Mouse (Mus musculus) heart, embryonic 16.5 days (tissue): Measurements from ENCODE around the gene Grap2. TPM values are rescaled to one million over a fixed set of nuclear protein-coding genes. Genes with fewer than 3 reads are reported as not detected.

Experiments
- ATAC-seq: fragments of 200-750 bp; cut with Nextera tagmentation; replicated peaks from 2 replicates; pipeline ENCODE4 v1.8.0; 2017; ENCODE audit warnings: moderate number of reproducible peaks; ENCODE audit not compliant: insufficient read depth, low FRiP score; ENCODE audit errors: extremely low read depth
- H3K27ac ChIP-seq: fragments of 300-500 bp; sonication (generic); 2 replicates; pipeline ENCODE4 v1.5.1; 2014; ENCODE audit warnings: mild to moderate bottlenecking, low read length, control low read depth, moderate library complexity
- H3K27me3 ChIP-seq: fragments of 300-500 bp; sonication (generic); 2 replicates; pipeline ENCODE4 v1.6.1; 2014; ENCODE audit warnings: low read length, mixed read lengths; ENCODE audit not compliant: control insufficient read depth, insufficient read depth
- H3K36me3 ChIP-seq: fragments of 300-500 bp; sonication (generic); 2 replicates; pipeline ENCODE4 v1.6.1; 2014; ENCODE audit not compliant: control insufficient read depth, insufficient read depth
- H3K4me1 ChIP-seq: fragments of 300-500 bp; sonication (generic); 2 replicates; pipeline ENCODE4 v1.6.1; 2014; ENCODE audit warnings: low read length, mixed read lengths; ENCODE audit not compliant: control insufficient read depth, insufficient read depth
- H3K4me2 ChIP-seq: fragments of 300-500 bp; sonication (generic); 2 replicates; pipeline ENCODE4 v1.6.1; 2014; ENCODE audit warnings: low read depth, mild to moderate bottlenecking, control low read depth, low read length
- H3K4me3 ChIP-seq: fragments of 300-500 bp; sonication (generic); 2 replicates; pipeline ENCODE4 v1.5.1; 2014; ENCODE audit warnings: mild to moderate bottlenecking, control low read depth, low read length
- H3K9ac ChIP-seq: fragments of 300-500 bp; sonication (generic); 2 replicates; pipeline ENCODE4 v1.6.1; 2014; ENCODE audit warnings: low read length, control low read depth
- H3K9me3 ChIP-seq: fragments of 300-500 bp; sonication (generic); replicated peaks from 2 replicates; pipeline ENCODE4 v1.6.1; 2016; ENCODE audit warnings: low read length; ENCODE audit not compliant: control insufficient read depth
- WGBS: fragments of 180-500 bp; shearing (Covaris S2); extraction: QIAGEN DNeasy Blood & Tissue Kit; methylation state at CpG from one replicate; pipeline ENCODE4 v1.1.7; 2014; 5-methylcytosine and 5-hydroxymethylcytosine counted together
- microRNA-seq: library from miRNA; unstranded; fragments of <30 nt; microRNA quantifications from one replicate; pipeline ENCODE4, GENCODE M21; 2017
- polyA plus RNA-seq: library from polyadenylated mRNA; unstranded; fragments of >200 nt; fragmentation: Nextera tagmentation; extraction: Ambion mirVana; gene quantifications from 2 replicates; pipeline ENCODE4 v1.2.1, GENCODE M21; 2015

The Grap2 gene
- polyA plus RNA-seq, 1 experiment from 2014 or later = 4.9 TPM

DNA sequence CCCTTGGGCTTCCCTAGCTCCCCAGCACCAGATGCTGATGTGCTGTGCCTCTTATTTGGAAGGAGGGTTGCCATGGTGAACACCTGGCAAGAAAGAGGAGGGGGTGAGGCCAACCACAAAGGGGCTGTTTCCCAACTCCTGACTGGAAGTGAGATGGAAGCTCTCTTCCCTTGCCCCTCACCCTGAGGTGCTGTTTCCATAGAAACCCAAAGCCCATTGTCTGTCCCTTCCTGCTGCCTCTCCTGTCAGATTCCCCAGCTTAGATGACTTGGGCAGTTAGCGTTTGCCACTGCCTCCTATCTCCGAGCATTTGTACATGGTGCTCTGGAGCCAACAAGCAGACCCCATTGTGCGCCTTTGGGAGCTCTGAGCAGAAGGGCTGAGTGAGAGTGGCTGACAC lies 121.1 kb downstream of the Grap2 start:
- Histone ChIP-seq H3K4me3 (no peak overlapping the region), H3K27ac (no peak overlapping the region), H3K4me1 (peaks cover 3% of the 10 kb centered on the region; the same call in 1 of the 2 replicates), H3K36me3 (no peaks in the 10 kb centered on the region), H3K9ac (no peak overlapping the region), H3K9me3 (no peaks in the 10 kb centered on the region), H3K4me2 (no peak overlapping the region), H3K27me3 (peaks cover 10% of the 10 kb centered on the region)
- ATAC-seq = no peak
- 33% methylated on average over 3 of the region's 3 CpGs for WGBS

DNA sequence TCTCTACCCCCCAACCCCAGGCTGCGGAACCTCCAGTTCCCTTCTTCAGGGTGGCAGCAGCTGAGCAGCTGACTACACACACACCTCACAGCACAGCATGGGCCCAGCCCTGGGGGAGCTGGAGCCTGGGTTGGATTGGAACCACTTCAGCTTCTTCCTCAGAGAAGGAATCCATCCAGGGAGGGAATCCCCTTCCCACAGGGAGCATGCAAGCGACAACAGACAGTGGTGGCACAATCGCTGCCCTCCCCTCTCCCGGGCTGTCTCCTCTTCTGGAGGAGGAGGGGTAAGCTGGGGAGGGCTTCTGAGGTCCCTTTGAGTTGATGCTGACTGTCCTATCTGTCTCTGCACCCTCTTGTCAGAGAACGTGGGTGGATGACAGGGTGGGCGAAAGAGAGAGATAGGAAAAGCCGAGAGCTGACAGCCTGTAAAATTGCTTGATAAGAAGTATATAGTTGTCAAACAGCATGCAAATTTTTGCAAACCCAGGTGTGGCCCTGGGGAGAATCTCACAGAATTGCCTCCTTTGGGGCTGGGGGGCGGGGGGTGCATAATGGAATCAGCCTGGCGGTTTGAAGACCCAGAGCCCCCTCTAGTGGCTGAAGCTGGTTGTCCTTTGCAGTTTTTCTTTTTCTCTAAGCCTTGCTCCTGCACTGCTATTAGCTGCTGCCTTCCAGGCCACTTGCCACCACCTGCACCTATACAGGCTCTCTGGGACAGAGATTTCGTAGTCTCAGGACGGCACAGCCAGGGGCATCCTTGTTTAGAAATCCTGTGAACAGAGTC lies 121.9 kb downstream of the Grap2 start:
- peaks cover 10% of the 10 kb centered on the region for H3K27me3 ChIP-seq
- H3K4me3 ChIP-seq = no peak overlapping the region
- no peaks in the 10 kb centered on the region for H3K36me3 ChIP-seq
- WGBS = 13% methylated on average over 11 of the region's 11 CpGs
- no peak overlapping the region for H3K27ac ChIP-seq
- ATAC-seq = no peak
- H3K9ac ChIP-seq = no peak overlapping the region
- H3K4me2 ChIP-seq = peak overlapping the region; percentile 50
- no peaks in the 10 kb centered on the region for H3K9me3 ChIP-seq
- peaks cover 3% of the 10 kb centered on the region; the same call in 1 of the 2 replicates for H3K4me1 ChIP-seq

DNA sequence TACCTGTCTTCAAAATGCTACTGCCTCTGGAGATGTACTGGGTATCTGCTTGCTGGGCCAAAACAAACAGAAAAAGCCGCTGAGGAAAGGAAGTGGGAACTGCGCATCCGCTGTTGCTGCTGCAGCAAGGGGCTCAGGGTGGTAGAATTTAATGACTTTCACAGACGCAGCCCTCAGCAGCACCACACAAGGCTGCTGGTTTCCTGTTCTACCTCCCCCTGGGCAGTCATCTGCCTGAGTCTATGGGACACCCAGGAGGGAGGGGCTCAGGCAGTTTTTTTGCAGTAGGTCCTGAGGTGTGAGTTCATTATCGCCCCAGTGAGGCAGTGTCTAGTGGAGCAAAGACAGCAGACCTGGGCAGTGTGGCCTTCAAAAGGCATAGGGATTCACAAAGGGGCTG lies 125.2 kb downstream of the Grap2 start:
- no peaks in the 10 kb centered on the region for H3K9me3 ChIP-seq
- H3K27ac ChIP-seq = 0 out of 2 replicates have a peak overlapping the region, but pooled peaks have one; percentile 30
- peaks cover 2% of the 10 kb centered on the region; the same call in 1 of the 2 replicates for H3K27me3 ChIP-seq
- peak; percentile 59 for ATAC-seq
- WGBS = 35% methylated on average over 5 of the region's 5 CpGs
- H3K4me3 ChIP-seq = no peak overlapping the region
- H3K4me2 ChIP-seq = no peak overlapping the region
- no peak overlapping the region for H3K9ac ChIP-seq
- H3K4me1 ChIP-seq = peaks cover 3% of the 10 kb centered on the region; the same call in 1 of the 2 replicates
- no peaks in the 10 kb centered on the region for H3K36me3 ChIP-seq

DNA sequence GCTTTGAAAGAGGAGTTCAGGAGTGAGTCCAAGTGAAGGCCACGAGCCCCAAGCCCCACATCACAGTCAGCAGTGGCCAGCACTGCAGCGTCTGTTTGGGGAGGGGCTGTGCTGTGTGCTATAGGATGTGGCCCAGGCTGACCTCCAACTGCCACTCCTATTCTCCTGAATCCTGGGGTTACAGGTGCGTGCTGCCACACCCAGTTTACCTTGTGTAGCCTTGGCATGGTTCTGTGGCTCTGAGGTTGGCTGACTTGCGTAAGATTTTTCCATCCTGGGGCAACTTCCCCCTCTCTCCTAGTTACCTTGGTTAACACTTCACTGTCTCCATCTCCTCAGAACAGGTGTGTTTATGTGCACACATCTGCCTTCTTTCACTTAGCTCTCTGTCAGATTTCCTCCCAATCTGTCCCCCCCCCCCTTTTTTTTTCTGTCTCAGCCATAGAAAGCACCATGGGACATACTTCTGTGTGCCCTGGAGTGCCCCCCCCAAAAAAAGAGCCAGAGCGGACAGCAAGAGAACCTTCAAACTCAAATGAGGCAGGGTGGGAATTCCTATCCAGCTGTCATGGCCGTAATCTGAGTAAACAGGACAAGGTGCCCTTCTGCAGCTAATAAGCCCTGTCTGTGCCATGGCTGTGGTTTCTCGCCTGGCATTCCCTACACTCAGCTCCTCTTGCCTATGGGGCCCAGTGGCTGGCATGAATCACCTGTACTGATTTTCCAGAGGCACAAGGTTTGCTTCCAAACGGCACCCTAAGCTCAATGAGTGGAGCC lies 129.3 kb downstream of the Grap2 start:
- Histone ChIP-seq H3K36me3 (no peaks in the 10 kb centered on the region), H3K4me1 (peaks cover 10% of the 10 kb centered on the region), H3K4me3 (no peak overlapping the region), H3K4me2 (no peak overlapping the region), H3K9me3 (no peaks in the 10 kb centered on the region), H3K9ac (no peak overlapping the region), H3K27ac (no peak overlapping the region), H3K27me3 (no peaks in the 10 kb centered on the region)
- ATAC-seq = no peak
- 72% methylated on average over 8 of the region's 8 CpGs for WGBS

Small RNA genes lying within 50 kb of the gene (microRNA-seq; reads per million reads assigned to microRNA genes)
- not detected for gene Mir6957

Other genes with a start within 250 kb of the Grap2 start
- not detected in 2 replicates for gene Enthd1, start 7.4 kb upstream of the Grap2 start, polyA plus RNA-seq
- gene Fam83f, start 99.3 kb downstream of the Grap2 start, polyA plus RNA-seq = 0.60 and 0.81 TPM in 2 replicates
- gene Tnrc6b, start 138.7 kb downstream of the Grap2 start, polyA plus RNA-seq = 21.2 and 25.6 TPM in 2 replicates